Mouse (Mus musculus) liver, embryonic 12.5 days (tissue): ENCODE results near the gene L3mbtl2. TPM values are rescaled to one million over a fixed set of nuclear protein-coding genes. Genes with fewer than 3 reads are reported as not detected.
"Not testable (repeated sequence)": the region's sequence is repeated elsewhere in the genome, so short reads cannot be mapped to it uniquely, and the experiment has no call there.

ENCODE experiments used
- ATAC-seq: fragments of 200-750 bp; cut with Nextera tagmentation; 2 replicates; pipeline ENCODE4 v1.8.0; 2017; ENCODE audit warnings: moderate number of reproducible peaks, mild to moderate bottlenecking, moderate library complexity
- H3K27ac ChIP-seq: fragments of 300-500 bp; sonication (generic); 2 replicates; pipeline ENCODE4 v1.5.1; 2016; ENCODE audit warnings: mild to moderate bottlenecking
- H3K27me3 ChIP-seq: fragments of 300-500 bp; sonication (generic); replicated peaks from 2 replicates; pipeline ENCODE4 v1.6.1; 2016; ENCODE audit warnings: mild to moderate bottlenecking, moderate library complexity
- H3K36me3 ChIP-seq: fragments of 300-500 bp; sonication (generic); 2 replicates; pipeline ENCODE4 v1.6.1; 2016; ENCODE audit warnings: mild to moderate bottlenecking, moderate library complexity
- H3K4me1 ChIP-seq: fragments of 300-500 bp; sonication (generic); 2 replicates; pipeline ENCODE4 v1.6.1; 2016
- H3K4me2 ChIP-seq: fragments of 300-500 bp; sonication (generic); 2 replicates; pipeline ENCODE4 v1.6.1; 2016; ENCODE audit warnings: mild to moderate bottlenecking, moderate library complexity
- H3K4me3 ChIP-seq: fragments of 300-500 bp; sonication (generic); 2 replicates; pipeline ENCODE4 v1.5.1; 2016; ENCODE audit warnings: mild to moderate bottlenecking, moderate library complexity
- H3K9ac ChIP-seq: fragments of 300-500 bp; sonication (generic); 2 replicates; pipeline ENCODE4 v1.6.1; 2016; ENCODE audit warnings: mild to moderate bottlenecking, moderate library complexity
- H3K9me3 ChIP-seq: fragments of 300-500 bp; sonication (generic); replicated peaks from 2 replicates; pipeline ENCODE4 v1.6.1; 2016; ENCODE audit warnings: mild to moderate bottlenecking, moderate library complexity
- WGBS: fragments of 180-500 bp; shearing (Covaris S2); methylation state at CpG from one replicate; pipeline ENCODE4 v1.1.7; 2016; ENCODE audit not compliant: insufficient replicate concordance; 5-methylcytosine and 5-hydroxymethylcytosine counted together
- polyA plus RNA-seq: library from polyadenylated mRNA; unstranded; fragments of >200 nt; fragmentation: Nextera tagmentation; extraction: Ambion mirVana; gene quantifications from 2 replicates; pipeline ENCODE4 v1.2.1, GENCODE M21; 2016

The L3mbtl2 gene
- polyA plus RNA-seq, 1 experiment from 2014 or later = 29.0 TPM

DNA sequence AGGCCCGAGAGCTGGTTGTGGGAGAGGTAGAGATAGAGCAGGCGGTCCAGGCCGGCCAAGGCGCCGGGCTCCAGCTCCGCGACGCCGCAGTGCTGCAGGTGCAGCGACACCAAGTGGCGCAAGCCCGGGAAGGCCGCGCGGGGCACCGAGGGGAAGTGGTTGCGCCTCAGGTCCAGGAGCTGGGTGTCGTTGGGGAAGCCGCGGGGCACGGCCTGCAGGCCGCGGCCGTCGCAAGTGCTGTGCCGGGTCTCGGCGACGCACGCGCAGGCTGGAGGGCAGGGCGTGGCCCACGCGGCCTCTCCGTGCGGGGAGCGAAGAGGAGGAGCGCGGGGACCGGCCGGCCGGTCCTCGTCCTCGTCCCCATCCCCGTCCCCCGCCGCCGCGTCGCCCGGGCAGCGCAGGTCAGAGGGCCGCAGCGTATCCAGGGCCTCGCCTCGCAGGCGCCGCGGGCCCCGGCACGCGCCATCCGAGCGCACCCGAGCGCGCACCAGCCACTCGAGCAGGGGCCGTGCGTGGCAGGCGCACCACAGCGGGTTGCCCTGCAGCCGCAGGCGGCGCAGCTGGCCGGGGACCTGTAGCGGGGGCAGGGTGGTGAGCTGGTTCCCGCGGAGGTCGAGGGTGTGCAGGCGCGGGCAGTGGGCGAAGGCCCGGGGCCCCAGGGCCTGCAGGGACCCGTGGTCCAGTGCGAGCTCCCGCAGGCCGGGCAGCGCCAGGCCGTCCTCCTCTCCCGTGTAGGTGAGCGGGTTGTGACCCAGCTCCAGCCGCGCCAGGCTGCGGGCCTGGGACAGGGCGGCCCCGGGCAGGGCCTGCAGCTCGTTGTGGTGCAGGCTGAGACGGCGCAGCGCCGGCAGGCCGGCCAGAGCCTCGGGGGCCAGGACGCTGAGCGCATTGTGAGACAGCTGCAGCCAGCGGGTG is 30.5 kb downstream of the L3mbtl2 start:
- Histone ChIP-seq H3K4me3 (peak overlapping the region; percentile 55), H3K4me1 (peaks cover 19% of the 10 kb centered on the region), H3K9me3 (no peaks in the 10 kb centered on the region), H3K9ac (peak overlapping the region; percentile 62), H3K36me3 (no peaks in the 10 kb centered on the region), H3K27ac (no peak overlapping the region), H3K27me3 (peaks cover 66% of the 10 kb centered on the region), H3K4me2 (peak overlapping the region; percentile 77)
- WGBS = 2% methylated on average over 103 of the region's 107 CpGs
- ATAC-seq = peak; percentile 67

DNA sequence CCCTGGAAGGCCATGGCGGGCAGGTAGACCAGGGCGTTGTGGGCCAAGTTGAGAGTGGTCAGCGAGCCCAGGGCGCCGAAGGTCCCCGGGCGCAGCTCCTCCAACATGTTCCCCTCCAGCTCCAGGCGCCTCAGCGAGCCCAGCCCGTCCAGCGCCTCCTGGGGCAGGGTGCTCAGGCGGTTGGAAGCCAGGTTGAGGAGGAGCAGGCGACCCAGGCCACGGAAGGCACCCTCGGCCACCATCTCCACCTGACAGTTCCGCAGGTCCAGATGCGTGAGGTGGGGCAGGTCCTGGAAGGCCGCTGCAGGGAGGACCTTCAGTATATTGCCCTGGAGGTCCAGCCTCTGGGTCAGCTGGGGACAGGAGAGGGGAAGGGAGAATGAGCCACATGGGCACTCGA is 31.2 kb downstream of the L3mbtl2 start:
- no peak for ATAC-seq
- 36% methylated on average over 18 of the region's 19 CpGs for WGBS

DNA sequence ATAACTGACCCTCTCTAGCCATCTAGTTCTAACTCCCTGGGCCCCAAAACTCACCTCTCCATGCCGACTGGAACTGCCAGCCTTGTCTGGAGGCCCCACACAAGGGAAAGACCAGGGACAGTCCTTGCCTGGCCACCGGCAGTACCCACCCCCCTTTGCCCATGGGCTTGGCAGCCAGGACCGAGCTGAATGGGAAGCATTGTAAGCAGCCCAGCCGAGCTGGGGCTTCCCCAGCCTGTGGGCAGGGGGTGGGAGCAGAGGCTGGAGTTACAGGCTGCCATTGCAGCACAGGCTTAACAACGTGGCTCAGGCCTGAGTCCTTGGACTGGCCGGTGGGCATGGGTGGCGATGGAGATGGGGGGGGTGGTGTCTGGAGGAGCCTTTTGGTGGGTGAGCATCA is 33.5 kb downstream of the L3mbtl2 start, which contains the start of gene Chadl:
Gene Chadl (minus strand): TSS at position 113 of the 400 bp plus-strand sequence.
- Histone ChIP-seq H3K9ac (no peak within 1 kb of the TSS), H3K4me2 (no peak within 1 kb of the TSS), H3K4me3 (no peak within 1 kb of the TSS), H3K4me1 (peaks cover 19% of the 10 kb centered on the region), H3K27ac (no peak within 1 kb of the TSS), H3K9me3 (no peaks in the 10 kb centered on the region), H3K27me3 (peaks cover 54% of the 10 kb centered on the region), H3K36me3 (peaks cover 5% of the 10 kb centered on the region)
- 56% methylated on average over 7 of the region's 7 CpGs for WGBS
- ATAC-seq = no peak

More for the DNA sequence above, 31.2 kb downstream of the L3mbtl2 start:
- no peaks in the 10 kb centered on the region for H3K36me3 ChIP-seq
- H3K27ac ChIP-seq = no peak overlapping the region
- H3K4me3 ChIP-seq = peak overlapping the region; percentile 55
- H3K4me2 ChIP-seq = peak overlapping the region; percentile 77
- H3K4me1 ChIP-seq = peaks cover 19% of the 10 kb centered on the region
- peaks cover 66% of the 10 kb centered on the region for H3K27me3 ChIP-seq
- H3K9me3 ChIP-seq = no peaks in the 10 kb centered on the region
- peak overlapping the region; percentile 62; the same call in 1 of the 2 replicates for H3K9ac ChIP-seq

DNA sequence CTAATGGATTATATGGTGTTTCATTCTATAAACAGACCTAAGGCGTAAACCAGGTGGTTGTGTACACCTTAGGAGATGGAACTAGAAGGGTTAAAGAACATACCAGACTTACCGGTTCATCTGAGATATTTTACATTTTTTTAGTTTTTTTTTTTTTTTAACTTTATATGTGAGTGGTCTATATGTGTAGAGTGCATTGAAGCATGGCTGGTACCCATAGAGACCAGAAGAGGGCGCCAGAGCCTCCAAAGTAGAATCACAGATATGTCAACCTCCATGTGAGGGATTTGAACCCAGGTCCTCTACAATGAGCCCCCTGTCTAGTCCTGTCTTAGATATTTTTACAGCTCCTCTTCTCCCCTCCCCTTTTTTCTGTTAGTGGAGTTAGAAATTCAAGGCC is 34.2 kb downstream of the L3mbtl2 start:
- peaks cover 11% of the 10 kb centered on the region for H3K36me3 ChIP-seq
- no peak overlapping the region for H3K9ac ChIP-seq
- WGBS = 42% methylated on average over 3 of the region's 3 CpGs
- H3K9me3 ChIP-seq = no peaks in the 10 kb centered on the region
- no peak overlapping the region for H3K4me2 ChIP-seq
- H3K4me3 ChIP-seq = no peak overlapping the region
- ATAC-seq = no peak
- no peak overlapping the region for H3K27ac ChIP-seq
- peaks cover 47% of the 10 kb centered on the region for H3K27me3 ChIP-seq
- H3K4me1 ChIP-seq = peaks cover 19% of the 10 kb centered on the region

GRCm38 (mm10) chr15:81698532-81698931 is 34.8 kb downstream of the L3mbtl2 start:
- Histone ChIP-seq H3K4me2 (no peak overlapping the region), H3K36me3 (peaks cover 18% of the 10 kb centered on the region), H3K4me1 (peaks cover 20% of the 10 kb centered on the region), H3K27me3 (peaks cover 40% of the 10 kb centered on the region), H3K9ac (no peak overlapping the region), H3K9me3 (no peaks in the 10 kb centered on the region), H3K4me3 (no peak overlapping the region), H3K27ac (no peak overlapping the region)
- ATAC-seq = no peak
- 38% methylated on average over 2 of the region's 2 CpGs for WGBS

DNA sequence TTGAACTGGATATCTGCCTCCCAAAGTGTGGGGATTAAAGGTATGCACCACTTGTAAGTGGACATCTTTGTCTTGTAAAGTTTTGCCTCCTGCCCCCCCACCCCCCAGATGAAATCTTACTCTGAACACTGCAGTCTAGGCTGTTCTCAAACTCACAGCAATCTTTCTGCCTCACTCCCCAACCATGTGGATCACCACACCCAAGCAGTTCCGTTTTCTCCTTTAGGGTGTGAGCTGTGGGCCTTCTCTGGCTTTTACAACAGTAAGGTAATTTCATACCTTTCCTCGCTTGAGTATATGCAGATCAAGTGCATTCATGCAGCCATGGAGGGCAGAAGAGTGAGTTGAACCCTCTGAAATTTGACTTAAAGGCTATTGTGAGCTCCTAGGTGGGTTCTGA is 36.5 kb downstream of the L3mbtl2 start:
- H3K9me3 ChIP-seq = no peaks in the 10 kb centered on the region
- H3K27me3 ChIP-seq = peaks cover 24% of the 10 kb centered on the region
- no peak overlapping the region for H3K9ac ChIP-seq
- ATAC-seq = no peak
- no peak overlapping the region for H3K4me2 ChIP-seq
- no peak overlapping the region for H3K4me3 ChIP-seq
- no peak overlapping the region for H3K27ac ChIP-seq
- H3K36me3 ChIP-seq = peaks cover 34% of the 10 kb centered on the region
- H3K4me1 ChIP-seq = peaks cover 5% of the 10 kb centered on the region; the same call in 1 of the 2 replicates
- 25% methylated on average over 2 of the region's 2 CpGs for WGBS

DNA sequence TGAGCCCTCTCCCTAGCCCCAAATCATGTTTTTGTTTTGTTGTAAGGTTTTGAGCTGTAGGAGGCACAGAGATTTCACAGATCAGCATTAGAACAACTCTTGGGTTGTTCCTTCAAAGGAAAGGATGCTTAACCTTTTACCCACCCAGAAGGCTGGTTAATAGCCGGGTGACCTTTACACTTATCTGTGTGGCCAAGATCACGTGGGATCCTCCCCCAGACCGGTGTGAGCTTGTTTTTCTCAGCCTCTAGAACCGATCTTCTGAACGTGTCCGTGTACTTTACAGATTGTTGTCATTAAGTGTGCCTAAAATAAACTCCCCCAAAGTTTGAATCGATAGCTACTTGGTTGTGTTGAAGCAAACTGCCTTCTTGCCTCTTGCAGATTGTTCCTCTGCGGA is 36.9 kb downstream of the L3mbtl2 start:
- ATAC-seq = no peak

GRCm38 (mm10) chr15:81701350-81701749 is 37.7 kb downstream of the L3mbtl2 start:
- Histone ChIP-seq H3K36me3 (peaks cover 46% of the 10 kb centered on the region), H3K27me3 (peaks cover 12% of the 10 kb centered on the region)
- WGBS = 74% methylated on average over 4 of the region's 4 CpGs
- not testable (repeated sequence) for H3K4me1 ChIP-seq, H3K27ac ChIP-seq, H3K9me3 ChIP-seq, H3K4me3 ChIP-seq, ATAC-seq, H3K9ac ChIP-seq, H3K4me2 ChIP-seq

More for the DNA sequence above, 36.9 kb downstream of the L3mbtl2 start:
- H3K9me3 ChIP-seq = no peaks in the 10 kb centered on the region
- WGBS = 53% methylated on average over 8 of the region's 8 CpGs
- no peak overlapping the region for H3K27ac ChIP-seq
- no peak overlapping the region for H3K4me3 ChIP-seq
- H3K36me3 ChIP-seq = peaks cover 39% of the 10 kb centered on the region
- no peak overlapping the region for H3K4me2 ChIP-seq
- H3K9ac ChIP-seq = no peak overlapping the region
- H3K27me3 ChIP-seq = peaks cover 20% of the 10 kb centered on the region
- H3K4me1 ChIP-seq = peaks cover 5% of the 10 kb centered on the region; the same call in 1 of the 2 replicates

GRCm38 (mm10) chr15:81702306-81703093 is 38.8 kb downstream of the L3mbtl2 start:
- H3K36me3 ChIP-seq = peaks cover 58% of the 10 kb centered on the region
- peaks cover 5% of the 10 kb centered on the region; the same call in 1 of the 2 replicates for H3K4me1 ChIP-seq
- H3K9me3 ChIP-seq = no peaks in the 10 kb centered on the region
- peaks cover 1% of the 10 kb centered on the region for H3K27me3 ChIP-seq
- H3K4me2 ChIP-seq = no peak overlapping the region
- H3K27ac ChIP-seq = 0 out of 2 replicates have a peak overlapping the region, but pooled peaks have one; percentile 7
- H3K9ac ChIP-seq = no peak overlapping the region
- ATAC-seq = no peak
- 84% methylated on average over 13 of the region's 13 CpGs for WGBS
- no peak overlapping the region for H3K4me3 ChIP-seq

- H3K4me2 ChIP-seq = no peak overlapping the region
- no peak overlapping the region for H3K4me3 ChIP-seq
- ATAC-seq = no peak
- H3K36me3 ChIP-seq = peaks cover 64% of the 10 kb centered on the region
- WGBS = 85% methylated on average over 3 of the region's 3 CpGs
- H3K4me1 ChIP-seq = peaks cover 5% of the 10 kb centered on the region; the same call in 1 of the 2 replicates
- no peak overlapping the region for H3K9ac ChIP-seq
- no peaks in the 10 kb centered on the region for H3K9me3 ChIP-seq
- H3K27me3 ChIP-seq = no peaks in the 10 kb centered on the region
- 0 out of 2 replicates have a peak overlapping the region, but pooled peaks have one; percentile 9 for H3K27ac ChIP-seq
Measured at GRCm38 (mm10) chr15:81703094-81703489, 39.4 kb downstream of the L3mbtl2 start.

DNA sequence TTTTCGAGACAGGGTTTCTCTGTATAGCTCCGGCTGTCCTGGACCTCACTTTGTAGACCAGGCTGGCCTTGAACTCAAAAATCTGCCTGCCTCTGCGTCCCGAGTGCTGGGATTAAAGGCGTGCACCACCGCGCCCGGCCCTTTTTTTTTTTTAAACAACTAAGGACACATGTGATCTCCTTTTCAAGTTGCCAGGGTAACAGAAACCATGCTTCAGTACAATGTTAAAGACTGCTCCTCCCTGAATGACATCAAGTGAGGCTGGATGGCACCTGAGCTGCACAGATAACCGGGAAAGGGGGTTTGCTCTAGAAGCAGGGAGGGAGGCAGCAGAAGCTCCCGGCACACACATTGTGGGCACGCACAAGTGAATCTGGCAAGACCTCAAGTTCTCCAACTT is 45.3 kb downstream of the L3mbtl2 start:
- Histone ChIP-seq H3K4me2 (no peak overlapping the region), H3K4me3 (no peak overlapping the region), H3K27ac (no peak overlapping the region), H3K9me3 (no peaks in the 10 kb centered on the region), H3K4me1 (no peaks in the 10 kb centered on the region), H3K36me3 (peaks cover 100% of the 10 kb centered on the region), H3K27me3 (no peaks in the 10 kb centered on the region), H3K9ac (no peak overlapping the region)
- WGBS = 80% methylated on average over 11 of the region's 11 CpGs
- ATAC-seq = no peak

DNA sequence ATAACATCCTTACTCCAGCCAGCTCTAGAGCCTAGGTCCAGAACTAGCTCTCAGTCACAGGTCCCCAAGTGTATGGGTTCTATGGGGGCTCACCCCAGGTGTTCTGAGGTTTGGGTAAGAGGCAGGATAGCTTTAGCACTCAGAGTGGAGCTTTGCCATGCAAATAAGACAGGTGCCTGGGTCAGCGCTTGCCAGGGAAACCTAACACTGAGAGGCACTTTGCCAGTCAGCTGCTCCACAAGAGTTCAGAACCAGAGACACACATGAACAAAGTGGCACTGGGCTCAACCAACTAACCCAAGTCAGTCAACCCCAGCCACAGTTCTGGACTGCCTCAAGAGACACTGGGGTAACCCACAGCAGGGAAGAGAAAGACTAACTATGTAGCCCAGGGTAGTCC is 46.0 kb downstream of the L3mbtl2 start:
- H3K4me1 ChIP-seq = no peaks in the 10 kb centered on the region
- no peaks in the 10 kb centered on the region for H3K27me3 ChIP-seq
- peaks cover 97% of the 10 kb centered on the region for H3K36me3 ChIP-seq
- no peak overlapping the region for H3K27ac ChIP-seq
- 96% methylated on average over 1 of the region's 1 CpGs for WGBS
- H3K4me3 ChIP-seq = no peak overlapping the region
- no peak for ATAC-seq
- no peaks in the 10 kb centered on the region for H3K9me3 ChIP-seq
- no peak overlapping the region for H3K4me2 ChIP-seq
- no peak overlapping the region for H3K9ac ChIP-seq
